Mouse (Mus musculus) erythroblast, adult 5-6 weeks (primary cell): Measurements from ENCODE around the gene Slc6a13. TPM values are rescaled to one million over a fixed set of nuclear protein-coding genes. Genes with fewer than 3 reads are reported as not detected.
"Not testable (repeated sequence)": the region's sequence is repeated elsewhere in the genome, so short reads cannot be mapped to it uniquely, and the experiment has no call there.

Experiments
- ATAC-seq: replicated peaks from 2 replicates; pipeline ENCODE4 v1.8.0; 2016; ENCODE audit warnings: moderate number of reproducible peaks, mild to moderate bottlenecking, moderate TSS enrichment, inconsistent platforms; ENCODE audit not compliant: poor library complexity, low FRiP score, severe bottlenecking
- total RNA-seq, 2 experiments: library from RNA; stranded (forward) in 1 of 2; stranded (reverse) in 1 of 2; fragments of 150-400 nt in 1 of 2; fragments of 200-764, 138-1000 nt in 1 of 2; gene quantifications; 2 replicates each; pipeline versions ENCODE4 v1.2.3 to v1.2.4; 2015 to 2017; ENCODE audit warnings: low replicate concordance in 2 of 2

Slc6a13 gene
- total RNA-seq, 2 experiments from 2014 or later = 1.4 to 3.1 TPM

DNA sequence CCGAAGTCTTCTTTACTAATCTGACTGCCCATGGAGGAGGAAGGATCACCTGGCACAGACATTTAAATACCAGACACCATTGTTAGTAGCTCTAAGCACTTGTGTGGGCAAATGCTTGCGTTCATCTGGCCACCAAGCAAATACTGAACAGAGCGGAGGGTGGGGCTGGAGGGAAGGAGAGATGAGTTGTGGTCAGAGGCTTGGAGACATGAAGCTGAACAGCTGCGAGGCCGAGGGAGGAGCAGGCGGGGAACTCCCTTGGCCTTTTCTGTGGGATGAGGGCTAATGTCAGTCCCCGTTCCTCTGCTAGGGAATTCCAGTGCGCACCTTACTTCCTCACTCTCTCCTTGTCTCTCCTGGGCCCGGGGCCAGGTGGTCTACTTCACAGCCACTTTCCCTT lies 25.7 kb downstream of the Slc6a13 start:
- no peak for ATAC-seq

DNA sequence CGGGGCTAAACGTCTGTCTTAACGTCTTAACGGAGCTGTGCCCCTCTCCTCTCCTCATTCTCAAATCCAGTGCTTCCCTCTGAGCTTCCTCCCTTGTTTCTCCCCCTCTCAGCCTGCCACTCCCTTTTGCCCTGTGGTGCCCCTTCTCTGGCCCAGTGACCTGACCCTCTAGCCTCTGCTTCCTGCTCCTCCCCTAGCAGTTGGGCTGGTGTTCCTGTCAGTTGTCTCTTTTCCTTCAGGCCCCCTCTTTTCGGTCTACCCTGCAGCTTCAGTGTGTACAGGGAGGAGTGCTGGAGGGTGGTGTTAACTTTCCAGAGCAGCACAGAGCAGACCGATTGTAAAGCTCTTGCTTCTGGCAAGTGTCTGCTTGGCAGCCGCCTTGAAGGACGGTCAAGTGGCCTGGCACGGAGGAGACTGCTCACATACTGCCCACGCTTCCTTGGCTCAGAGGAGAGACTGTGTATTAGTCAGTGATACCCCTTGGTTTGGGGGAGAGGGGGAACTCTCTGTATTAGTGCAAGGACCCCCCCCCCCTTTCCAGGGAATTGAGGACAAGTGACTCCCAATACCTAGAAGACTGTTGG lies 26.6 kb downstream of the Slc6a13 start:
- no peak for ATAC-seq

DNA sequence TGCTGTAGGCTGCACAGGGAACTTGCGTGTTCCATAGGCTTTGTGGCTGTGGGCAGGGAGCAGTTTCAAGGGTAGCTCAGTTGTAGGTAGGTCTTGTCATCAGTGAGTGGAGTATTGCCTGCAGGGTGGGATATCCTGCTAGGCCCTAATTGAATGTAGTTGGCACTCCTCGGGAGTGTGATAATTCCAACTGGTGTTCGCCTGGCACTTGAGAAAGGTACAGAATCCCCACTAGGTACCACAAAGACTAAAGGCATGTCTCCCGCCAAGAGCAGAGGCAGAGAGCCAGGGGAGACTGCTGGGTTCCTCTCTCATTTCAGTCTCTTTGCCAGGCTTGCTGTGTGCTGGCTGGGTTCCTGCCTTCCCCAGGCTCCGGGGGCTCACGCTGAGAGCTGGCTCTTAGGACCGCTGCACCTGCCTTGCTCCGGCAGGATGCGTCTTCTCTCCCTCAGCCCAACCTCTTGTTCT lies 28.4 kb downstream of the Slc6a13 start:
- no peak for ATAC-seq

DNA sequence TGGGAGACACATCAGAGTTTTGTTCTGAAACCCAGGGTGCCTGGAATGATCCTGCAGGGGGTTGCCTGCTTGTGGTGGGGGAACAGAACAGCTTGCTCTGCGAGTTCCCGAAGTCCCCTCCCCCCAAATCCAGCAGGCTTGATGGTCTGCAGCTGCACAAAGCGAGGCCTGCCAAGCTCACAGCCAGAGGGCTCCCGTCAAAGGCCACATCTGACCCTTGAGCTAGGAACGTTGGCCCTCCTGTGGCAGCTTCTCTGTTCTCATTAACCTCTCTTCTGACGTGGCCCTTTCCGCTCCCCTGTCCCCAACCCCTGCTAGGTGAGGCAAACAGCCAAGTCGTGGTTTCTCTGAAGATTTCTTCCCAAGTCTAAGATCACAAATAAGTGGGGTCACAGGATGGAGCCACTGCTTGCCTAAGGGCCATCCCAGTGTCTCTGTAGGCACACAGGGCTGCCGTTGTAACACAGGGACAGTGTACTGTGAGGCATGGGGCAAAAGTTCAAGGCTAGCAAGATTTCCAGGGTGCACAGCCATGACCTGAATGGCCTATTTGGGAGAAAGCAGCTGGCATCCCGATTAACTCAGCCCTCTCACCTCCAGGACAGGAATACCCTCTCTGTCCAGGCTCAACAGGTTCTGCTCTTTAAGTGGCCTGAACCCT lies 30.0 kb downstream of the Slc6a13 start:
- ATAC-seq = no peak

DNA sequence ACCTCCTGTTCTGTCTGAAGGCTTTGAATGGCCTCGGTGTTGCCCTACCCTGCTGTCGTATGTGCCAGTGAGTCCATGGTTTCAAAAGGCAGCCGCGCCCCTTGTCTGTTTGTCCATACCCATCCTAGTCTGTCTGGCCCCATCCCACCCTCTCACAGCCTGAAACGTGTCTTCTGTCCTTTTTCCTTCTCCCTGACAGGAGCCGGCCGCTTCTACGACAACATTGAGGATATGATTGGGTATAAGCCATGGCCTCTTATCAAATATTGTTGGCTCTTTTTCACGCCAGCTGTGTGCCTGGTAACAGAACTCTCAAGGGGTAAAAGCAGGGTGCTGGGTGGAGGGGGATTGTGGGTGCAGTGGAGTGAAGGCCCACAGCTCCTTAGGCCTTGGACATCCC lies 35.8 kb downstream of the Slc6a13 start:
- ATAC-seq = no peak

DNA sequence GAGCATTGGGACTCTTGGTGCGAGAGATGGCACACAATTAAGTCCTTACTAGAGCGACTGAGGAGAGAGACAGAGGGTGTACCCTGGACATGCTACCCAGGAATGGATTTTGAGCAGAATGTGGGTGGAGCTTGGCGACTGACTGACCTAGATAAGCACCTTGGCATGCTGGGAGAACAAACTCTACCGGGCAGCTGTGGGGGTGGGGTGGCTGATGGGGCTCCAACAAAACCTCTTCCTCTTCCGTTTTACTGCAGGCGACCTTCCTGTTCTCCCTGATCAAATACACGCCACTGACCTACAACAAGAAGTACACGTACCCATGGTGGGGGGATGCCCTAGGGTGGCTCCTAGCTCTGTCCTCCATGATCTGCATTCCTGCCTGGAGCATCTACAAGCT lies 36.5 kb downstream of the Slc6a13 start:
- ATAC-seq = peak; percentile 88

DNA sequence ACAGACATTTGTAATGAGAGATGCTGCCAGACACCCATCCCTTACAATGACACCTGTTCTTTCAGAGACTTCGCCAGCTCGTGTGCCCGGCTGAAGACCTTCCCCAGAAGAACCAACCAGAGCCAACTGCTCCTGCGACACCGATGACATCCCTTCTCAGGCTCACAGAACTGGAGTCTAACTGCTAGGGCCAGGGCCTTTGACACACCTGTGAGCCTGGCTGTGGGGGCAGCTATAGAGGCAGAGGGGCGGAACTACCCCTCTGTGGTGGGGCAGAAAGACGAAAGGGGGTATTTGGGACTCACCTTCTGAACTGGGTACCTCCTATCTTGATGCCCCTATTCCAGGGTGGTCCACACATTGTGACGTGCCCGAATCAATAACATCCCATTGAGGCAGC lies 37.2 kb downstream of the Slc6a13 start:
- no peak for ATAC-seq

DNA sequence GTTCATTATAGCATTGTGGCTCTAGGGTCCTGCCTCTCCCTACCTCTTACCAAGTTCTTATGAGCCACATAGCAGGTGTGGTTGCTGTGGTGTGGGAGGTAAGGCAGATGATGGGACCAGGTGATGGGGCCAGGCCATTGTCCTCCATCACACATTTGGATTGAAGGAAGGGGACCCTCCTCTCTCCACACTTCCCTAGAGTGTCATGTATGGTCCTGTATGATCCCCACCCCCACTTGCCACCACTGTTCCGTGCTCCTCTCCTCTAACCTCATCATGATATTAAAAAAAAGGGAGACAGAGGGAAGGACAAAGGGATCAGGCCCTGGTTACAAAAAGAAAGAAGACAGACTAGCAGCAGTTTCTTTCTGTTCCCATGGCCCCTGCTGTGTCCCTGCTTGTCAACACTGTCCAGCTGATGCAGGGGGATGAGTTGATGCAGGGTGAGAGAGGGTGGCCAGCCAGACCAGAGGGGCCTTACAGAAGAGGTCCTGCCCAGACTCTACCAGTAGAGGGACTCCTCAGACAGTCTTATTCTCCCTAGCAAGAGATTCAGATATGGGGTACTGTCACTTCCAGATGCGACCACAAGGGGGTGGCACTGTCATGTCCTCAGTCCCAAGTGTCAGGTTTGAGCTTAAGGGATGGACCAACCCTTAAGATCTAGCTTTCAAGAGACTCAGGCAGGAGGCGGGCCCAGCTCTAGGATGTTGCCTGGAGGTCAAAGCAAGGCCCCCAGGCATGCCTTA lies 37.9 kb downstream of the Slc6a13 start:
- ATAC-seq = peak; percentile 71

DNA sequence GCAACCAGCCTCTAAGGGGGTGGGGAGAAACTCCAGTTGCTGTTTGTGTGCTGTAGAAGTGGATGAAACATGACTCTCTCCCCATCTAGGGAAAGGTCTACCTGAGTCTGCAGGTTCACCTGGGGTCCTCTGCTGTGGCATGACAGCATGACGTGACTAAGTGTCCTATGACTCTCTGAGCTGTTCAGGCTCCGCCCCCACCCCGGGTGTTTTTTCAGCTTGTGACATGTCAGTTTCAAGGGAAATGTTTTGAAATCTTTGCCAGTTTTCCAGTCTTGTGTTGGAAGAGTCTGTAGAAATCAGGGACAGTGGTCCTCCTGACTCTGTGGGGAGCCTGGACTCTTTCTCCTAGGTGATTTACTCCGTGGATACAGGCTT lies 38.5 kb downstream of the Slc6a13 start:
- ATAC-seq = no peak

DNA sequence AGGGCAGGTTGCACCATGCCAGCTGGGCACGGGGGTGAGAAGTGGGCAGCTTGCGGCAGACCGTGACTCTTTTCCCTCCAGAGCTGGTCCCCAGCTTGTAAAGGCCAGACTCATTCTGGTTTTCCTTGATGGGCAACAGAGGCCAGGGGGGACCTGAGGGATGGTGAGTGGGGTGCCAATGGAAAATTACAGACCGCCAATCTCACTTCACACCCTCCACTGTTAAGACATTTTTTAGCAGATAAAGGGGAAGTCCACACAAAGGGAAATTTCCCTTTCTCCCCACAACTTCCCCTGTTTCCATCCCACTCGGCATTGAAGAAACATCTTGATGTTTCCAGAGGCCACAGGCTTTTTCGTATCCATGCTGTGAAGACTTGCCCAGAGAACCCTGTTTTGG lies 41.6 kb downstream of the Slc6a13 start:
- ATAC-seq = no peak

DNA sequence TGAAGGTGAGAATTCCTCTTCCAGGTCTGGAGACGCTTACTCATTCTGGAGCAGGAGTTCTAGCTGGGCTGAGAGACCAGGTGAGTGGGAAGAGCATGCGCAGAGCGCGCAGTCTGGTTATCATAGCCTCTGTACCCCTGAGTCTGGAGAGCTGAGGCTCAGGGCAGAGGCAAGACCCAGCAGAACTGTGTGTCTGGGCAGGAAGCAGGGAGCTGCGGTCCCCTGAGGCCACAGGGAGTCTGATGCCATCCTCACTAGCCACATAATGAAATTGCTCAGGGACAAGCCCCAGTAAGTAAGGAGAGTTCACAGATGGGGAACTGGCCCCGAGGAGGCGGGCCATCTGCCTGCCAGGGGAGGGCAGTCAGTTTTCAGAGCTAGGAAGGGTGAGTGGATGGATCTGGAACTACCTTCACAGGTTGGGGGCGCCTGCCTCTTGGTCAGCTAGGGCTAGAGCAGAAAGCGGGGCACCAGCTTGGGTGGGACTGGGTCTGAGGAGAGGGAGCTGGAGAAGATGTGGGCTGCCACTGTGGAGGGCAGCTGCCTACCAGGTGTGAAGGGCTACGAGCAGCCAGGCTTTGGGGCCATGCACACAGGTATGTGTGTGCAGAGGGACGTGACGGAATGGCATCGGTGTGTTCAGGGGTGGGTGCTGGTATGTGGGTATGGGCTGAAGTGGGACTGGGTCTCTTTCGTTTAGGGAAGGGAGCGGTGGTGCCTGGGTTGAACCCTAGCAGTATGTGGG lies 43.2 kb downstream of the Slc6a13 start, which contains the start of gene Slc6a12:
Gene Slc6a12, plus strand, starts transcription at position 51 of the 745 bp plus-strand sequence.
- no peak for ATAC-seq

DNA sequence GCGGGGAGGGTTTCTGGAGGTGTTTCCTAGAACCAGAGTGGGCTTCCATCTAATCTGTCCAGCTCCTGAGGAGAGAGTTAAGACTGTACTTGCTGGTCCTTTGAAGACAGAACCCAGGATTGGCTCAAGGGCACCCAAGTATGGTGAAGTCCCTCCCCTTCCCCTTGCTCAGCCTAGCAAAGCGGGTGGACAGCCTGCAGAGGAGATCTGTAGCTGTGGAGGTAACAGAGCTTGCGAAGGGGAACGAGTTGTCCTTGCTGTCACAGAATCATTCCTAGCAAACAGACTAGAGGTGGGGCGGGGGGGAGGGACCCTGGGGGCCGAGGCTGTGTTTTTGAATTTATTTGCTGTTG lies 43.7 kb downstream of the Slc6a13 start:
- no peak for ATAC-seq

DNA sequence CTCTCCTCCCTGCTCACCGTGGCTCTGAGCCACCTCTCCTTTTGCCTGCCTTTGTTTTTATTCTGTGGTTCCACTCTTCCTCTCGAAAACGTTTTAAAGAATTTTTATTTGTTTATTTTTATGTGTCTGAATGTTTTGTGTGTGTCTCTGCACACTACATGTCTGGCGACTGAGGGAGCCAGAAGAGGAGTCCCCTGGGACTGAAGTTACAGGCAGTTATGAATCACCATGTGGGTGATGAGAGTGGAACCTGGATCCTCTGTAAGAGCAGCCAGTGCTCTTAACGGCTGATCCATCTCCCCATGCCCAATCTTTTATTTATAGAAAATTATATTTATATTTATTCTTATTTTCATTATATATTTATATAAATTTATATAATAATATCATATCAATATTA lies 44.3 kb downstream of the Slc6a13 start:
- no peak for ATAC-seq

DNA sequence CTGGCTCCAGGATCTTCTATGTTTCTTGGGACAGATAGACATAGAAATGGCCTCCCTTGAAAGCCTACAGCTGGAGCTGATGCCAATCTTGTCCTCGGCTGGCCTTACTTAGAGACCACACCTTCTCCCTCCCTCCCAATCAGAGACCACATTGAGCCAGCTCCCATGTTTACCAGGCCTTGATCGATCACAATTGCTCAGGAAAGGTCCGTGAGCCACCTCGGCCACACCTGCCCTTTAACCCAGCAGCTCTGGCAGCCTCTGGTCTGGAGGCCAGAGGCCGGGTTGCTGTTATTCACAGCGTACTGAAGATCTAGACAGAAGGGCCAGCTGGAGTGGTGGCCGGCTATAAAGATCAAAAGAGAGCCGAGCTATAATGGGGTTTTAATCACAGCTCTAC lies 46.4 kb downstream of the Slc6a13 start:
- ATAC-seq = no peak

DNA sequence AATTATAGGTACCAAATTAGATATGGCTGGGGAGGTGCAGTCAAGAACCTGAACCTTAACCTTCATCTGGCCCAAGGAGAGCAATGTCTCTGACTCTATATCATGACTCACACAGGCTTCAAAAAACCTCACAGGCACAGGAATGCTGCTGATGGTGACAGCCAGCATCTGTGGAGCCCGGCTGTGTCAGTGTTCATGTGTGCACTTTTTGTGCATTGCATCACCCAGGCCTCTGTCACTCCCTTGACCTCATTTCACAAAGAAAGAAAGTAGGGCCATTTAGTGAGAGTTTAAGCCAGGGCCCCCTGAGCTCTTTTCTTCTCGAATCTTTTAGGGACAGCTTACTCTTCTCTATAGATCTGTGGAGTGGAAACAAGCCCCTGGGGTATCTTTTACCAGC lies 52.2 kb downstream of the Slc6a13 start:
- ATAC-seq = no peak

DNA sequence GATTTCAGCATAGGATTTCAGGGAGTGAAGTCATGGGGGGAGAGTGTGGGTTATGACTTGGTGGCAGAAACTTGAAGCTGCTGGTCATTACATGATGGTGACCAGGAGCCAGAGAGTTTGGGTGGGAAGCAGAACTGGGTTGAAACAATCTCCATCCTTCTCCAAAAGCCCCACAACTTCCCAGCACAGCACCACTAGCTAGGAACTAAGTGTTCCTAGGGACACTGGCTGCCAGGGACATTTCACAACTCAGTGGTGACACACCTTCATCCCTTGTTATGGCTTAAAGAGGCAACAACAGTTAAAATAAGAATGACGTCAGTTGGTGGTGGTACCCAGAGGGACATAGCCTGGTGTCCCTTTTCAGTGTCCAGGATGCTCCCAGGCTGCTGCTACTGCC lies 56.0 kb downstream of the Slc6a13 start:
- no peak for ATAC-seq

DNA sequence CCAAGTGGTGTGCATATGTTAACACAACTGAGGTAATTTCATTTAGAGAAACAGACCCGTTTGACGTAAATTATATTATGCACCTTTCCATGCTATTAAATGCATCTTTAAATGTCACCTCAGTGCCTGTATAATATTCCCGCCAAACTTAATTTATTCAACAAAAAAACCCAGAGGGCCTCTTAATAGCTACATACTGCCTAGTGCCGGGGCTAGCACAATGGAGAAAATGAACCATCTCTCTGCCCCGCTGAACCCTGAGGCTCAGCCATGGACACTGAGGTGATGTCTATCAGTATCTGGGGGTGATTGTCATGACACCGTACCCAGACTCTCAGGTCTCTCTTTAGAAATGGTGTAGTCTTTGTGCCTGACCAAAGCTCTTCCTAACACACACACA lies 57.2 kb downstream of the Slc6a13 start:
- ATAC-seq = no peak

DNA sequence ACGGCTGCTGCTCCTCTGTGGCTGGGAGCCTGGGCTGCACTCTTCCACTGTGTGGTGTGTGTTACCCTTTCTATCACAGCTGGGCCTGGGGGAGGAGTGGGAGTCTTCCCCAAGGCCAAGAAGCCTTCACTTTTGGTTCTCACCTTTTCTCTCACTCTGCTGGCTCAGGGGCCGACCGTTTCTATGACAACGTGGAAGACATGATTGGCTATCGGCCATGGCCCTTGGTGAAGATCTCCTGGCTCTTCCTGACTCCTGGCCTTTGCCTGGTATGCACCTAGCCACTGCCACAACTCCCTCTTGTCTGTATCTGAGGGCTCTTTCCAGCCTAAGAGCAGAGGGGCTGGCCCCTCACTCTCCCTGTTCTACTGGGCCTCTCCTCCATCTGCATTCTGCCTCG lies 63.0 kb downstream of the Slc6a13 start:
- no peak for ATAC-seq

DNA sequence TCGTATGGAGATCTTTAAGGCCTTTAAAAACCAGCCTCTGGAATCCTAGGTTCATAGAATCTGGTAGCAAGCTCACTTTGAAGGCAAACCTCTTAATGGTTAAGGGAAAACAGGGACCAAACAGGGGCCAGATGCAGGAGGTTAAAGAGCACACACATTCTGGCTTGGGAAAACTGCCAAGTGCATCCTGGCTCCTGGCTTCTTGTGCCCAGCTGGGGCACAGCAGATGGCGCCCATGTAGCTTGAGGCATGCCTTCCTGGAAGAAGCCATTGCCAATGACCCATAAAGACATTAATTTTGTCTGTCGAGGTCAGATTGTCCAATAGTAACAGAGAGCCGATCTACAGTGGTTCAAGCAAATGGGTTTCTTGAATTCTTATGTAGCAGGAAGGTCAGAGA lies 63.9 kb downstream of the Slc6a13 start:
- no peak for ATAC-seq

DNA sequence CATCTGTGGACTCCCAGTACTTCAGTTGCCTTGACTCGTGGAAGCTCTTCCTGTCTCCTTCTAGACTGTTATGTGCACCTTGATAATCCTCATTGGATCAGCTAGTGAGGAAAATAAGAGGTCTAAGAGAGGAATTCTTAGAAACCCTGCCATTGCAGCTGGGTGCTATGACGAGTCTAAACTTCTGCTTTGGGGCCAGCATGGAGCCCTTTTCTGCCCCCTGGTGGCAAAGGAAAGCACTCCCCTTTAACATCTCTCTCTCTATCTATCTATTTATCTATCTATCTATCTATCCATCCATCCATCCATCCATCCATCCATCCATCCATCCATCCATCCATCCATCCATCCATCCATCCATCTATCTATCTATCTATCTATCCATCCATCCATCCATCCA lies 66.5 kb downstream of the Slc6a13 start:
- ATAC-seq = not testable (repeated sequence)

DNA sequence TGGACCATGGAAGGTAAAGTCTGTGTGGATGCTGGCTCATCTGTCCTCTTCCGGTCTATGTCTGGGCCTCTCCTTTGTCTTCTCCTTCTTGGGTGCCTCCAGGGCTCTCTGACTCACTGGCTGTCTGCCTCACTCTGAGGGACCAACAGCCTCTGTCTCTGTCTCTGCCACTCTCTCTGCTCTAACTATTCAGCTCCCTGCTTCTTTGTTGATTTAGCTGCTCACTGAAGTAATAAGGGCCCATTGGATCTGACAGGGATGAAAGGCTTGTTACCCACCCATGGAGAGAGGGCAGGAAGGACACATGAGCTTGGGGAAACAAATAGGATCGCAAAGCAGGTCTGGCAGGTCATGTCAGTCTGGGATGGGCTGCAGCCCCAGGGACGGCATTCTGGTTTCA lies 67.1 kb downstream of the Slc6a13 start:
- ATAC-seq = no peak
